Mouse (Mus musculus) ES-E14 (cell line): Measurements from ENCODE around the gene Sidt2. TPM values are rescaled to one million over a fixed set of nuclear protein-coding genes. Genes with fewer than 3 reads are reported as not detected.
A peak's percentile ranks its signal among the peaks of the same experiment; 100 is the strongest.

Experiments
- DNase-seq: peaks from one replicate; pipeline ENCODE4 v3.0.0-alpha.2; 2013; ENCODE audit warnings: low read depth, low spot score
- H3K27ac ChIP-seq: 2 replicates; pipeline ENCODE4 v1.5.1; 2012; ENCODE audit warnings: low read depth, mild to moderate bottlenecking, low read length, moderate library complexity, mixed read lengths; ENCODE audit not compliant: poor library complexity, insufficient read depth, severe bottlenecking
- H3K36me3 ChIP-seq: 2 replicates; pipeline ENCODE4 v1.6.1; 2012; ENCODE audit warnings: mild to moderate bottlenecking, low read length, moderate library complexity, mixed read lengths; ENCODE audit not compliant: control insufficient read depth, poor library complexity, insufficient read depth, severe bottlenecking
- H3K4me1 ChIP-seq, 2 experiments: fragments of 150-350 bp in 1 of 2; sonication (generic) in 1 of 2; 2 replicates each; pipeline ENCODE4 v1.6.1; 2012; ENCODE audit warnings: low read length in 2 of 2, mild to moderate bottlenecking in 1 of 2, mixed read lengths in 1 of 2; ENCODE audit not compliant: control insufficient read depth in 2 of 2, insufficient read depth in 2 of 2, poor library complexity in 1 of 2
- H3K4me3 ChIP-seq, 2 experiments: fragments of 150-350 bp in 1 of 2; sonication (generic) in 1 of 2; 2 replicates each; pipeline ENCODE4 v1.5.1; 2012; ENCODE audit warnings: low read length in 2 of 2, low read depth in 1 of 2, mild to moderate bottlenecking in 1 of 2, mixed read lengths in 1 of 2; ENCODE audit not compliant: insufficient read depth in 1 of 2, poor library complexity in 1 of 2, severe bottlenecking in 1 of 2
- H3K9ac ChIP-seq: 2 replicates; pipeline ENCODE4 v1.6.1; 2012; ENCODE audit warnings: low read depth, mild to moderate bottlenecking, low read length, mixed read lengths; ENCODE audit not compliant: poor library complexity, insufficient read depth, severe bottlenecking
- H3K9me3 ChIP-seq: fragments of 150-350 bp; sonication (generic); 2 replicates; pipeline ENCODE4 v1.6.1; 2012; ENCODE audit warnings: low read depth, mild to moderate bottlenecking, low read length; ENCODE audit not compliant: control insufficient read depth, insufficient read depth
- CHD2 ChIP-seq: IDR thresholded peaks from 2 replicates; pipeline ENCODE4 v1.6.1; 2014; ENCODE audit warnings: mild to moderate bottlenecking, low read depth, low read length, inconsistent platforms
- HCFC1 ChIP-seq: IDR thresholded peaks from 2 replicates; pipeline ENCODE4 v1.6.1; 2012; ENCODE audit warnings: low read length, inconsistent platforms, borderline replicate concordance; ENCODE audit not compliant: insufficient read depth
- MAFK ChIP-seq: IDR thresholded peaks from 2 replicates; pipeline ENCODE4 v1.6.1; 2014; ENCODE audit warnings: mild to moderate bottlenecking, low read depth, low read length, inconsistent platforms; ENCODE audit not compliant: insufficient read depth
- ZC3H11A ChIP-seq: IDR thresholded peaks from 2 replicates; pipeline ENCODE4 v1.6.1; 2012; ENCODE audit warnings: low read depth, mild to moderate bottlenecking, inconsistent platforms, low read length, borderline replicate concordance
- ZNF384 ChIP-seq: IDR thresholded peaks from 2 replicates; pipeline ENCODE4 v1.6.1; 2012; ENCODE audit warnings: low read depth, low read length, inconsistent platforms
- in situ Hi-C, 2 experiments: fragments of 600-800 bp; cut with MboI; formaldehyde crosslinking; loops; one replicate each; pipeline ENCODE4 v1.15.1; 2025; ENCODE audit warnings: low sequenced_read_pairs in 2 of 2, inconsistent platforms in 1 of 2; ENCODE audit not compliant: unreplicated experiment in 2 of 2
- total RNA-seq: library from RNA; depleted of rRNA; stranded (reverse); fragments of 300-350 nt; gene quantifications from 2 replicates; pipeline ENCODE4 v1.2.3, GENCODE M21; 2012

The Sidt2 gene
- total RNA-seq, 1 experiment = 44.7 TPM

DNA sequence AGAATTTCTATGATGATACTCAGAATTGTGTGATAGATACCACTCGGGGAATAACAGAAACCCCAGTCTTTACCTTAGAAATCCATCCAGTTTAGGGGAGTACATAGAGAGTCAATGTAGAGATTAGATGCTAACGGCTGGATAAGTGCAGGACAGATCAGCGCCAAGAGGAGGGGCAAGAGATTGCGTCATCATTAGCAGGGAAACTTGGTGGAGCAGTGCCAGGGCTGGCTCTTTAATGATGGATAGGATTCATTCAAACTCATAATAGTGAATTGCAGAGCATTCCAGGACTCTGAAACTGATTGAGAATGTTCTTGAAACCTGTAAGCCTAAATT, 30.1 kb upstream of the Sidt2 start:
- TF ChIP-seq MAFK (no peak), ZNF384 (no peak), CHD2 (no peak), HCFC1 (no peak), ZC3H11A (no peak)
- peak; percentile 34 for DNase-seq
- Histone ChIP-seq H3K9ac (peak overlapping the region; percentile 87; the same call in 1 of the 2 replicates), H3K27ac (peak overlapping the region; percentile 52; the same call in 1 of the 2 replicates), H3K9me3 (no peaks in the 10 kb centered on the region), H3K36me3 (no peaks in the 10 kb centered on the region), H3K4me1 (peaks cover 4 to 12% of the 10 kb centered on the region in 2 experiments; a peak in 1 of 4 replicates), H3K4me3 (peak overlapping the region; percentile 73 to 86)
- in situ Hi-C loops = no loop called here

DNA sequence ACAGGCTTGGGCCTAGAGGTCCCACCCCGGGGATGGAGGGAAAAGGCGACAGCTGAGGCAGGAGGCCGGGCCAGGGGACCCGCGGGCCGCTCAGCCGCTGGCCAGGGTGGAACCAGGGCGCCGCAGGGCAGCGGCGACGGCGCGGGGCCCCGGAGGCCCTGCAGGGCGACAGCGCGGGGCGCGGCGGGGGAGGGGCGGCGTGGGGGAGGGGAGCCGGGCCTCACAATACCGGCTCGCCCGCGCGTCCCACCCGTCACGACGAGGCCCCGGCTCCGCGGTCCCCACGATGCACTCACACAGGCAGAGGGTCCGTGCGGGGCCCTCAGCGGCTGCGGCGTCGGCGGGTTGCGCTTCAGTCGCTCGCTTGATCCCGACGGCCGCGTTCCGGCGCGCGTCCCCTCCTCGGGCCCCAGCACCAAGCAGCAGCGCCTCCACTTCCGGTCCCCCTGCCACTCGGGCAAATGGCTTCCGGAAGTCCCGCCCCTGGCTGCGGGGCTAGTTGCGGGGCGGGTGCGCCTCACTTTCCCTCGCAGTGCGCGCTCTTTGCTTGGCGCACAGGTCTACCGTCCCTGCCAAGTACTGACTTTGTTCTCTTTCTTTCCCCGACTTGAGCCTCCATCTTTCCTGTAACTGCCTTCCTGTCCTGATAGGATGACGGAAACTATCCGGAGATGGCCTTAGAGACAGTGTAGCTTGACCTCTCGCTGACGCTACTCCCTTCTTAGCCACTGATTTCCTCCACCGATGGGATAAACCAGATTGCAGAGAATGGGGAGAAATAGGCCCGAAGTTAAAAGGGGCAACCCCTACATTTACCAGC, 29.6 kb upstream of the Sidt2 start:
- DNase-seq = peak; percentile 77
- Histone ChIP-seq H3K27ac (peak overlapping the region; percentile 80), H3K36me3 (no peaks in the 10 kb centered on the region), H3K9ac (peak overlapping the region; percentile 93), H3K4me3 (peak overlapping the region; percentile 73 to 86), H3K4me1 (peaks cover 4 to 12% of the 10 kb centered on the region in 2 experiments; a peak in 1 of 4 replicates), H3K9me3 (no peaks in the 10 kb centered on the region)
- TF ChIP-seq CHD2 (no peak), ZC3H11A (no peak), MAFK (no peak), ZNF384 (no peak; the same call in 1 of the 2 replicates), HCFC1 (no peak)
- in situ Hi-C loops = no loop called here

DNA sequence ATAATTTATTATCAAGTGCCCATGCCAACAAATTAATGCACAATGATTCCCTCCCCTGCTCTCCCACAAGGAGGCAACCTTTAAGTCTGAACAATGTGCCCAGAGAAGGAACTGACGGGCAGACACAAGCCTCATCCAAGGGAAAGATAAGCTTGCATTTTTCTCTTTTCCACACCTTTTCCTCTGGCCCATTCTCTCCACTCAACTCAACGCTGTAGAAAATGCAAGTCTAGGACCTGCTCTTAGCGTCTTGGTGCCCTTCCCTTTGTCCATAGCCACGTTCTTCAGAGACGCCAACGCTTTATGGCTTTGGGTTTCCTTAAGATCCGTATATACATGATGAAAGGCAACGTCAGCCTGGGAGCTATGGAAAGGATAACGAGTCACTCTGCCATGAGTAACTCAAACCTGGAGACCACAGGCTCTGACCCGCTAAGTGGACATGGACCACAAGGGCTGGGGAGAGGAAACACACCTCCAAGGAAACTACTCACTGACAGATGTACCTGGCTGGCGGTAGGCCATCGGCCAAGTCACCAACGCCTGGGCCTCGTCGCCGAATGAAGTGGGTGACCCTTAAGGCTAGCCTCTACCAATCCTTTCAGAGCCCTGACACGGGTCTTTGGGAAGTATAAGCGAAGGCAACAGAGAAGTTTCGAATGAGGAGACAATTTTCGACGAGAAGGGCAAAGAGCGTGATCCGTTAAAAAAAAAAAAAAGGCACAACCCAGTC, 28.8 kb upstream of the Sidt2 start:
- Histone ChIP-seq H3K4me1 (peaks cover 4 to 12% of the 10 kb centered on the region in 2 experiments; a peak in 1 of 4 replicates), H3K27ac (no peak overlapping the region; the same call in 1 of the 2 replicates), H3K9ac (peak overlapping the region; percentile 93), H3K4me3 (peak overlapping the region; percentile 73 to 86), H3K36me3 (no peaks in the 10 kb centered on the region), H3K9me3 (no peaks in the 10 kb centered on the region)
- TF ChIP-seq CHD2 (no peak), ZNF384 (peak; percentile 86)
- no peak for DNase-seq
- in situ Hi-C loops = no loop called here

DNA sequence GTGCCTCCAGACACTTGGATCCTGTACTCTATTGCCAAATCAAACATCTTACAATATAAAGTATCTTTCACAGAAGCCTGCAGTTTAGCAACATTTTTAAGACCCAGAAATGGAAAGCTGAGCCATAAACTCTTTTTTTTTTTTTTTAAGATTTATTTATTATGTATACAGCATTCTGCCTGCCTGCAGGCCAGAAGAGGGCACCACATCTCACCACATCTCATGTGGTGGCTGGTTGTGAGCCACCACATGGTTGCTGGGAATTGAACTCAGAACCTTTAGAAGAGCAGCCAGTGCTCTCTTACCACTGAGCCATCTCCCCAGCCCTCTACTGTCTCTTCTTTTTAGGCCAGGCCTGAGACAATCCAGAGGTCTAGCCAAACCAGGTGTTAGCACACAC, 26.3 kb upstream of the Sidt2 start:
- Histone ChIP-seq H3K4me3 (no peak overlapping the region), H3K27ac (no peak overlapping the region; the same call in 1 of the 2 replicates), H3K9me3 (no peaks in the 10 kb centered on the region), H3K9ac (no peak overlapping the region), H3K36me3 (no peaks in the 10 kb centered on the region), H3K4me1 (peaks cover 4 to 12% of the 10 kb centered on the region in 2 experiments; a peak in 1 of 4 replicates)
- in situ Hi-C loops = no loop called here
- TF ChIP-seq ZC3H11A = no peak
- TF ChIP-seq CHD2 = no peak
- TF ChIP-seq MAFK = no peak
- TF ChIP-seq ZNF384 = no peak
- no peak for TF ChIP-seq HCFC1
- no peak for DNase-seq
